Mouse (Mus musculus): ENCODE results near the gene Olfr1458. TPM values are rescaled to one million over a fixed set of nuclear protein-coding genes. Genes with fewer than 3 reads are reported as not detected.

Gene Olfr1458
- polyA plus RNA-seq (2014; fragmentation: Illumina TruSeq; extraction: RNeasy Lipid Tissue Mini Kit (QIAGEN cat#74804); ENCODE audit: low read depth, low replicate concordance) = not detected

GRCm38 (mm10) chr19:13106675-13107074 lies at the start of gene Olfr1458:
Gene Olfr1458, minus strand, starts transcription at chr19:13106775.

GRCm38 (mm10) chr19:13149449-13149848 lies 42.9 kb upstream of the Olfr1458 start, which contains the start of gene Olfr1459:
Gene Olfr1459, minus strand, starts transcription at chr19:13149549.

GRCm38 (mm10) chr19:13097791-13098190 lies 8.8 kb downstream of the Olfr1458 start, which contains the start of gene Olfr1457:
Gene Olfr1457, minus strand, starts transcription at chr19:13097891.

GRCm38 (mm10) chr19:13060310-13060709 lies 46.3 kb downstream of the Olfr1458 start, which contains the start of gene Olfr1454:
Gene Olfr1454, plus strand, starts transcription at chr19:13060610.

Other genes with a start within 250 kb of the Olfr1458 start
- not detected for gene Olfr1444, start 249.5 kb downstream of the Olfr1458 start, polyA plus RNA-seq (2014; fragmentation: Illumina TruSeq; extraction: RNeasy Lipid Tissue Mini Kit (QIAGEN cat#74804); ENCODE audit: low read depth, low replicate concordance)
- not detected for gene Olfr1445, start 222.9 kb downstream of the Olfr1458 start, polyA plus RNA-seq (2014; fragmentation: Illumina TruSeq; extraction: RNeasy Lipid Tissue Mini Kit (QIAGEN cat#74804); ENCODE audit: low read depth, low replicate concordance)
- not detected for gene Olfr1446, start 213.3 kb downstream of the Olfr1458 start, polyA plus RNA-seq (2014; fragmentation: Illumina TruSeq; extraction: RNeasy Lipid Tissue Mini Kit (QIAGEN cat#74804); ENCODE audit: low read depth, low replicate concordance)
- gene Olfr1447, start 203.0 kb downstream of the Olfr1458 start, polyA plus RNA-seq (2014; fragmentation: Illumina TruSeq; extraction: RNeasy Lipid Tissue Mini Kit (QIAGEN cat#74804); ENCODE audit: low read depth, low replicate concordance) = not detected
- gene Olfr1448, start 182.4 kb downstream of the Olfr1458 start, polyA plus RNA-seq (2014; fragmentation: Illumina TruSeq; extraction: RNeasy Lipid Tissue Mini Kit (QIAGEN cat#74804); ENCODE audit: low read depth, low replicate concordance) = not detected
- not detected for gene Olfr1449, start 175.9 kb downstream of the Olfr1458 start, polyA plus RNA-seq (2014; fragmentation: Illumina TruSeq; extraction: RNeasy Lipid Tissue Mini Kit (QIAGEN cat#74804); ENCODE audit: low read depth, low replicate concordance)
- gene Olfr1450, start 156.5 kb downstream of the Olfr1458 start, polyA plus RNA-seq (2014; fragmentation: Illumina TruSeq; extraction: RNeasy Lipid Tissue Mini Kit (QIAGEN cat#74804); ENCODE audit: low read depth, low replicate concordance) = not detected
- not detected for gene Olfr1451, start 111.8 kb downstream of the Olfr1458 start, polyA plus RNA-seq (2014; fragmentation: Illumina TruSeq; extraction: RNeasy Lipid Tissue Mini Kit (QIAGEN cat#74804); ENCODE audit: low read depth, low replicate concordance)
- not detected for gene Olfr1453, start 78.4 kb downstream of the Olfr1458 start, polyA plus RNA-seq (2014; fragmentation: Illumina TruSeq; extraction: RNeasy Lipid Tissue Mini Kit (QIAGEN cat#74804); ENCODE audit: low read depth, low replicate concordance)
- not detected for gene Olfr1454, start 46.2 kb downstream of the Olfr1458 start, polyA plus RNA-seq (2014; fragmentation: Illumina TruSeq; extraction: RNeasy Lipid Tissue Mini Kit (QIAGEN cat#74804); ENCODE audit: low read depth, low replicate concordance)
- not detected for gene Olfr1457, start 8.9 kb downstream of the Olfr1458 start, polyA plus RNA-seq (2014; fragmentation: Illumina TruSeq; extraction: RNeasy Lipid Tissue Mini Kit (QIAGEN cat#74804); ENCODE audit: low read depth, low replicate concordance)
- not detected for gene Olfr1459, start 42.8 kb upstream of the Olfr1458 start, polyA plus RNA-seq (2014; fragmentation: Illumina TruSeq; extraction: RNeasy Lipid Tissue Mini Kit (QIAGEN cat#74804); ENCODE audit: low read depth, low replicate concordance)
- gene Olfr1461, start 56.2 kb upstream of the Olfr1458 start, polyA plus RNA-seq (2014; fragmentation: Illumina TruSeq; extraction: RNeasy Lipid Tissue Mini Kit (QIAGEN cat#74804); ENCODE audit: low read depth, low replicate concordance) = not detected
- not detected for gene Olfr1462, start 79.0 kb upstream of the Olfr1458 start, polyA plus RNA-seq (2014; fragmentation: Illumina TruSeq; extraction: RNeasy Lipid Tissue Mini Kit (QIAGEN cat#74804); ENCODE audit: low read depth, low replicate concordance)
- not detected for gene Olfr1463, start 124.6 kb upstream of the Olfr1458 start, polyA plus RNA-seq (2014; fragmentation: Illumina TruSeq; extraction: RNeasy Lipid Tissue Mini Kit (QIAGEN cat#74804); ENCODE audit: low read depth, low replicate concordance)
- gene Olfr1465, start 208.8 kb upstream of the Olfr1458 start, polyA plus RNA-seq (2014; fragmentation: Illumina TruSeq; extraction: RNeasy Lipid Tissue Mini Kit (QIAGEN cat#74804); ENCODE audit: low read depth, low replicate concordance) = not detected
- not detected for gene Olfr1466, start 232.1 kb upstream of the Olfr1458 start, polyA plus RNA-seq (2014; fragmentation: Illumina TruSeq; extraction: RNeasy Lipid Tissue Mini Kit (QIAGEN cat#74804); ENCODE audit: low read depth, low replicate concordance)